Mouse (Mus musculus): ENCODE results near the gene Mrpl28.

- no peak for TF ChIP-seq E2F4 (IDR thresholded peaks at IDR 0.05; ENCODE audit: insufficient read depth)
- no peak for TF ChIP-seq POLR2AphosphoS2 (IDR thresholded peaks at IDR 0.05; ENCODE audit: insufficient read length, low read depth)
- no peak for TF ChIP-seq POLR2A (IDR thresholded peaks at IDR 0.05; ENCODE audit: insufficient read length, low read depth)
- no peak for TF ChIP-seq MAX (IDR thresholded peaks at IDR 0.05; ENCODE audit: low read depth)
Measured at GRCm38 (mm10) chr17:26168039-26168438, 44.7 kb downstream of the Mrpl28 start.

All from myocyte (in vitro differentiated cells).